Mouse (Mus musculus) heart, embryonic 11.5 days (tissue): ENCODE measurements around the gene Ak4. TPM values are rescaled to one million over a fixed set of nuclear protein-coding genes. Genes with fewer than 3 reads are reported as not detected.

Experiments
- polyA plus RNA-seq: library from polyadenylated mRNA; unstranded; fragments of >200 nt; fragmentation: Nextera tagmentation; extraction: Ambion mirVana; gene quantifications from 2 replicates; pipeline ENCODE4 v1.2.1, GENCODE M21; 2014

Ak4 gene
- polyA plus RNA-seq, 1 experiment from 2014 or later, result 9.4 TPM

Other genes starting within 250 kb of the Ak4 start
- gene Jak1, start 154.0 kb upstream of the Ak4 start, polyA plus RNA-seq, result 65.1 and 69.8 TPM in 2 replicates
- 0.21 and 0.27 TPM in 2 replicates for gene Dnajc6, start 77.4 kb downstream of the Ak4 start, polyA plus RNA-seq
- gene Leprot, start 228.4 kb downstream of the Ak4 start, polyA plus RNA-seq, result 75.7 and 81.9 TPM in 2 replicates